In genomic region chr6:54680891-54681745, GRCm38 (mm10) we compare ENCODE assay signal across 8 mouse cellular contexts. TPM values are rescaled to one million over a fixed set of nuclear protein-coding genes. Genes with fewer than 3 reads are reported as not detected.
DNase-seq lines count a peak whose midpoint lies in the region; ATAC-seq lines count a peak whose summit lies in the region.

TSS of gene Mturn (plus strand) at chr6:54681624.

- H3K4me1 ChIP-seq in hindbrain, embryonic 13.5 days (replicated peaks) = peaks cover 32% of the 10 kb centered on the region

- peak within 1 kb of the TSS; percentile 93 for H3K4me3 ChIP-seq in hindbrain, embryonic 13.5 days

- peak; percentile 98 for ATAC-seq in hindbrain, embryonic 13.5 days (ENCODE audit: low FRiP score)

- peak within 1 kb of the TSS; percentile 88 for H3K27ac ChIP-seq in hindbrain, embryonic 13.5 days

- WGBS in hindbrain, embryonic 13.5 days = 5% methylated on average over 37 of the region's 48 CpGs

- H3K9me3 ChIP-seq in hindbrain, embryonic 13.5 days = no peaks in the 10 kb centered on the region

- peak within 1 kb of the TSS; percentile 81 for H3K4me2 ChIP-seq in hindbrain, embryonic 13.5 days

- DNase-seq in NIH3T3 (ENCODE audit: low read depth) = peak; percentile 98
- DNase-seq in cerebellum, postnatal 10 days = peak; percentile 99 to 100
- peak; percentile 88 to 97 for DNase-seq in frontal cortex, postnatal 14 days (ENCODE audit: low spot score in 2 of 2)
- DNase-seq in layer of hippocampus, postnatal 36 days = peak; percentile 97 to 98
- DNase-seq in lung, postnatal 36 days = peak; percentile 99
- peak; percentile 96 for DNase-seq in retina, postnatal 1 day
- peak; percentile 97 to 99 for DNase-seq in urinary bladder, adult 18-20 months (ENCODE audit: low spot score in 2 of 2)

- peak within 1 kb of the TSS; percentile 90 for H3K9ac ChIP-seq in hindbrain, embryonic 13.5 days

- H3K27me3 ChIP-seq in hindbrain, embryonic 13.5 days = 0 out of 2 replicates have a peak, but pooled peaks cover 18% of the 10 kb centered on the region

- no peaks in the 10 kb centered on the region for H3K36me3 ChIP-seq in hindbrain, embryonic 13.5 days

RNA-seq across cellular contexts. Expression of gene Mturn, which starts in this region (rescaled TPM):
- 71.0 and 75.9 TPM in 2 replicates for polyA plus RNA-seq in hindbrain, embryonic 13.5 days (2015; fragmentation: Nextera tagmentation; extraction: Ambion mirVana)
- 100 to 1,000 TPM; 144 to 156 TPM for total RNA-seq in layer of hippocampus, postnatal 36 days (2021)

Comparison
In these comparisons a context has a peak if more than half of its experiments do, and no peak if none do; other contexts are left out.
1. Peak in every context shown above with its lines: DNase-seq, ATAC-seq, H3K4me3 ChIP-seq and H3K27ac ChIP-seq.